Mouse (Mus musculus): ENCODE results near the gene Galnt10.

Galnt10 gene

DNA sequence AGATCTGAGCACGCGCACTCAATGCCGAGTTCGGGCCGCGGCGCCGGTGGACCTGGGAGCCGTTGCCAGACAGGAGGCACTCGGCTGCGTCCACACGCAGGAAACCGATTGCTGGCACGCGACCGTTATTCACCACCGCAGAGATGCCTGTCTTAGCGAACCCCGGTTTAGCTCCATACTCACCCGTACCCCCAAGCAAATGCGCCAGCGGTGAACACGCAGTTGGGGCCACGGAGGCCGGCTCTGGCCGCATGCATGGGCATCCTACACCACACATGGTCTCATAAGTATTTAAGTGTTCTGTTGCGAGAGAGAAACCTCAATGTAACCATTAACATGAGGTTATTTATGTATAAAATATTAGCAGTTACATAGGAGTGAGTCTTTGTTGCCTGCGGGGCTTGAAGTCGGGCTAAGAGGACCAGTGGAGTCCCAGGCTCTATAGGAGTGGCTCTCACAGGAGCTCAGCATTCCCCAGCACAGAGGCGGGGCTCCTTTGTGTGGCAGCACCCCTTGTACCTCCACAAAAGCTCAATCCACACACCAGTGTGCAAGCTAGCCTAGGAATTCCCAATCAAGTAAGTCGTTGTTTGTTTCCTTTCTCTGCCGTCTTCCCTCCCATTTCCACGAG is 182.8 kb downstream of the Galnt10 start:
- no peak for DNase-seq (ENCODE audit: inconsistent ontology term)

- no peak for DNase-seq (ENCODE audit: inconsistent ontology term)
Measured at GRCm38 (mm10) chr11:57828955-57829870, 184.0 kb downstream of the Galnt10 start.

DNA sequence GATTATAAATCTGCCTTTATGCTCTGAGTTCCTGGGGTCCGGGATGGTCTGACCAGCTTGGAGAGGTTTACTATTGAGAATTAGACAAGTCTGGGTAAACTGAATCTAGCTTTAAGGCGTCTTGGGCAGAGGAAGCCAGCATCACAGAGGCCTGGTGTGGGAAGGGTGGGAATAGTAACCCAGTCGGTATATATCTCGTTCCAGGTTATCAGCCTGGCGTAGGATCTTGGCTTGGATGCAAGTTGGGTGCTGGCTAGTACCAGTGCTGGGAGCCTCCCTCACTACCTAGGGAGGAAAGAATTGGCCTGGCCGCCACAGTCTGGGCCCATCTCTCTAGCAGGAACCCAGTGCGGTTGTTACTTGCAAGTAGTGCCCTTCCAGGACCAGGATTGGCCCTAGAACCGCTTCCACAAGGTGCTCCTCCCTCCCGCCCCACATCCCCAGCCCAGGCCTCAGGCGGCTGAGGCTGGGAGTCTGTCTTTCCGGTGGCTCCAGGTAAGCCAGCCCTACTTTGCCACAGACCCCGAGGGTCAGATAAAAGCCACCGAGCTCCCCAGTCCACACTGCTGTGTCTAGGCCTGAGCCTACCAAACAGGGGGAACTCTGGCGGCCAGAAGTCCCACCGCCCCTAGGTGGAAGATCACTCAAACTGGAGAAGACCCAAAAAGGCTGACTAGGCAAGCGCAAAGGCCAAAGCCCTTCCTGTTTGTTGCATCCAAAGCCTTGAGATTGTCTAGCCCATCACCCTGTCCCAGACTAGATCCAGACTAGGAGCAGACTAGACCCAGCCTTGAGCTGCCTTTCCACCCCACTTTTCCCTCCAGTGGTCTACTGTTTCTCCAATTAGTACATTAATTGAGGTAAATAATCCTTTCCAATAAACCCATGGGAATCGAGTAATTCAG is 184.9 kb downstream of the Galnt10 start:
- no peak for DNase-seq (ENCODE audit: inconsistent ontology term)

GRCm38 (mm10) chr11:57831281-57831781 is 186.1 kb downstream of the Galnt10 start:
- DNase-seq (ENCODE audit: inconsistent ontology term) = no peak

DNA sequence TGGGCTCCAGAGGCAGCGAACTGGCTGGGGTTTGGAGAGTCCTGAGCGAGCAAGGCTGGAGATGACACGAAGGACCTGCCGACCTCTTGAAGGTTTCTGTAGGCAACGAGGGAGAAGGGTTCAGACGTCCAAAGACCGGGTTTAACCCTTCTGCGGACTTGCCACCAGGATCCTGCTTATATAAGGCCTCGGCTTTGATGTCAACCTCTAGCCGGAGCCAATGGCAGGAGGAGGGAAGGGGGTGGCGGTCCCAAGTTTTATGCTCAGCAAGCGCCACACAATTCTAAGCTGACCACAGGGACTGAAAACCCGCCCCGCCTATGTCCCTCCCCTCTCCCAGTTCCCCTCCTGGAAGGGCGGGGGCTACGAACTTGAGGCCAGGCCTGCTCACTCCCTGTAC is 186.6 kb downstream of the Galnt10 start:
- DNase-seq (ENCODE audit: inconsistent ontology term) = no peak

- no peak for DNase-seq (ENCODE audit: inconsistent ontology term)
Measured at GRCm38 (mm10) chr11:57832552-57833201, 187.4 kb downstream of the Galnt10 start, which contains the start of gene Hand1. TSS of gene Hand1 (minus strand) at chr11:57832818.

DNA sequence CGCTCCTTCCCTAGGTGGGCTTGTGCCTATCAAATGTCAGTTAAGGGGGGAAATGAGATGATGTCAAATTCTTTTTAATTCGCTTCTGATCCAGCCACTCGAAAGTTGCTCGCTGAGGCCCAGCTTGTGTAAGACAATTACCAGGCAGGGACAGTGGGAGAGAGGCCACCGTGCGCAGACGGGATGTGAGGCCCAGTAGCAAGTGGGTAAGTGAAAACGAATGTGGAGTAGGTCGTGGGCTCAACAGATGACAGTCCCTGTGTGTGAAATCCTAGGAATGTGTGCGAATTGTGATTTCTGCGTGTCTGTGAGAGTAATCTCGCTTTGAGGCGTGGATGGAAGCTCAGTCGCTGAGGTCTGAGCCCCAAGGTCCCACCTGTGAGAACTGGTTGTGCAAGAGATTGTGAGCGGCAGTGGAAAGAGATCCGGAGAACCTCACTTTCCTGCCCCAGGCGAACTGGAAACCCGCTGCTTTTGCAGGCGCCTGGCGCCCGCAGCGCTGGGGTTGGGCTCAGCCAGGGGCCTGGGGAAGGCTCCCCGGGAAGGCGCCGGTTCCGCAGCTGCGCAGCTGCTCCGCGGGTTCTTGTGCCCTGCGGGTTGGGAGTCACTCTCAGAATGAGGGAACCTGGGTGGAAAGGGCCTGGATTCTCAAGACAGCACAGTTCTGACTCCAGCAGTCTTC is 188.2 kb downstream of the Galnt10 start:
- DNase-seq (ENCODE audit: inconsistent ontology term) = no peak

- DNase-seq (ENCODE audit: inconsistent ontology term) = no peak
Measured at GRCm38 (mm10) chr11:57834031-57834430, 188.8 kb downstream of the Galnt10 start.

DNA sequence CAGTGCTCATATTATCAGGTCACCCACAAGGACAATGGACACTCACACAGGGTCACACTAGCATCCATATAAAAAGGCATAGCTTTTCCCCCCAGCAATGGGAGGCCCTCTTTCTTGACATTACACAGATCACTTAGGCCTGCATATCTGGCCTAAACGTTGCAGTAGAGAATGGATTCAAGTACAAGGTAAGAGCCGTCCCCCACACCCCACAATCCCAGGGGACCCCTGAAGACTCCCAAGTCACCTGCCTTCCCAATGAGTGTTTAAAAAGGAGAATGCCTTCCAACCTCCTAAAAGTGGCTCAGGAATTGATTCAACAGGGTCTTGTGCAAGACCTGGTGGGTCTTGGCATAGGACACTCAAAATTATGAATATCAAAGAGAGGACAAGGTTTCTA is 190.1 kb downstream of the Galnt10 start:
- DNase-seq (ENCODE audit: inconsistent ontology term) = no peak

DNA sequence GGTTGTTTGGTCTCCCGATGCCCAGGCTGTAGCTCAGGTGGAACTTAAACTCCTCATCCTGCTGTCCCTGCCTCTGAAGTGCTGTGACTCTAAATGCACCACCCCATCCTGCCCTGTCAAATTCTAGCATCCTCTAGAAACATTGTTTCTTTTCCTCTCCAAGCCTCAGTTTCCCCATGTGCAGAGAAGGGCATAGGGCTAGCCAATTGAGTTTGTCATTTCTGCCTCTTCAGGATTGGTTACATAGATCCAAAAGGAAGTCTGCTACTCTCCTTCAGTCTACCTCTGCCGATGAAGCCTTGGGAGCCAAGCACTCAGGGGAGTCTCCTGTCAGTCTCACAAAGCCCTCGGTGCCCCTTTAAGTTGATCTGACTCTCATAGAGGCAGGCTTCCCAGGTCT is 190.7 kb downstream of the Galnt10 start:
- no peak for DNase-seq (ENCODE audit: inconsistent ontology term)

GRCm38 (mm10) chr11:57836401-57836800 is 191.2 kb downstream of the Galnt10 start:
- DNase-seq (ENCODE audit: inconsistent ontology term) = no peak

All from Muller cell, postnatal 12 days (primary cell).